Mouse (Mus musculus) ES-E14 (cell line): ENCODE measurements around the gene Ranbp17. TPM values are rescaled to one million over a fixed set of nuclear protein-coding genes. Genes with fewer than 3 reads are reported as not detected.

Experiments used
- DNase-seq: peaks from one replicate; pipeline ENCODE4 v3.0.0-alpha.2; 2013; ENCODE audit warnings: low read depth, low spot score
- H3K27ac ChIP-seq: 2 replicates; pipeline ENCODE4 v1.5.1; 2012; ENCODE audit warnings: low read depth, mild to moderate bottlenecking, low read length, moderate library complexity, mixed read lengths; ENCODE audit not compliant: poor library complexity, insufficient read depth, severe bottlenecking
- H3K36me3 ChIP-seq: 2 replicates; pipeline ENCODE4 v1.6.1; 2012; ENCODE audit warnings: mild to moderate bottlenecking, low read length, moderate library complexity, mixed read lengths; ENCODE audit not compliant: control insufficient read depth, poor library complexity, insufficient read depth, severe bottlenecking
- H3K4me1 ChIP-seq, 2 experiments: fragments of 150-350 bp in 1 of 2; sonication (generic) in 1 of 2; 2 replicates each; pipeline ENCODE4 v1.6.1; 2012; ENCODE audit warnings: low read length in 2 of 2, mild to moderate bottlenecking in 1 of 2, mixed read lengths in 1 of 2; ENCODE audit not compliant: control insufficient read depth in 2 of 2, insufficient read depth in 2 of 2, poor library complexity in 1 of 2
- H3K4me3 ChIP-seq, 2 experiments: fragments of 150-350 bp in 1 of 2; sonication (generic) in 1 of 2; 2 replicates each; pipeline ENCODE4 v1.5.1; 2012; ENCODE audit warnings: low read length in 2 of 2, low read depth in 1 of 2, mild to moderate bottlenecking in 1 of 2, mixed read lengths in 1 of 2; ENCODE audit not compliant: insufficient read depth in 1 of 2, poor library complexity in 1 of 2, severe bottlenecking in 1 of 2
- H3K9ac ChIP-seq: 2 replicates; pipeline ENCODE4 v1.6.1; 2012; ENCODE audit warnings: low read depth, mild to moderate bottlenecking, low read length, mixed read lengths; ENCODE audit not compliant: poor library complexity, insufficient read depth, severe bottlenecking
- H3K9me3 ChIP-seq: fragments of 150-350 bp; sonication (generic); 2 replicates; pipeline ENCODE4 v1.6.1; 2012; ENCODE audit warnings: low read depth, mild to moderate bottlenecking, low read length; ENCODE audit not compliant: control insufficient read depth, insufficient read depth
- CHD2 ChIP-seq: IDR thresholded peaks from 2 replicates; pipeline ENCODE4 v1.6.1; 2014; ENCODE audit warnings: mild to moderate bottlenecking, low read depth, low read length, inconsistent platforms
- HCFC1 ChIP-seq: IDR thresholded peaks from 2 replicates; pipeline ENCODE4 v1.6.1; 2012; ENCODE audit warnings: low read length, inconsistent platforms, borderline replicate concordance; ENCODE audit not compliant: insufficient read depth
- MAFK ChIP-seq: IDR thresholded peaks from 2 replicates; pipeline ENCODE4 v1.6.1; 2014; ENCODE audit warnings: mild to moderate bottlenecking, low read depth, low read length, inconsistent platforms; ENCODE audit not compliant: insufficient read depth
- ZC3H11A ChIP-seq: IDR thresholded peaks from 2 replicates; pipeline ENCODE4 v1.6.1; 2012; ENCODE audit warnings: low read depth, mild to moderate bottlenecking, inconsistent platforms, low read length, borderline replicate concordance
- ZNF384 ChIP-seq: IDR thresholded peaks from 2 replicates; pipeline ENCODE4 v1.6.1; 2012; ENCODE audit warnings: low read depth, low read length, inconsistent platforms
- in situ Hi-C, 2 experiments: fragments of 600-800 bp; cut with MboI; formaldehyde crosslinking; loops; one replicate each; pipeline ENCODE4 v1.15.1; 2025; ENCODE audit warnings: low sequenced_read_pairs in 2 of 2, inconsistent platforms in 1 of 2; ENCODE audit not compliant: unreplicated experiment in 2 of 2
- total RNA-seq: library from RNA; depleted of rRNA; stranded (reverse); fragments of 300-350 nt; gene quantifications from 2 replicates; pipeline ENCODE4 v1.2.3, GENCODE M21; 2012

The Ranbp17 gene
- total RNA-seq, 1 experiment: 42.4 TPM

- TF ChIP-seq HCFC1 (no peak), MAFK (no peak), CHD2 (no peak), ZC3H11A (no peak), ZNF384 (no peak)
- DNase-seq: no peak
- H3K27ac ChIP-seq: no peak overlapping the region
These were observed 279.4 kb downstream of the Ranbp17 start for GRCm38 (mm10) chr11:33234134-33234533.

GRCm38 (mm10) chr11:33232056-33232455 lies 281.5 kb downstream of the Ranbp17 start:
- Histone ChIP-seq H3K9ac (no peak overlapping the region), H3K4me1 (no peaks in the 10 kb centered on the region), H3K27ac (no peak overlapping the region), H3K9me3 (no peaks in the 10 kb centered on the region), H3K4me3 (no peak overlapping the region), H3K36me3 (peaks cover 13% of the 10 kb centered on the region)
- in situ Hi-C loops: no loop called here
- no peak for DNase-seq
- TF ChIP-seq MAFK (no peak), HCFC1 (no peak), CHD2 (no peak), ZC3H11A (no peak), ZNF384 (no peak)

More at GRCm38 (mm10) chr11:33234134-33234533, 279.4 kb downstream of the Ranbp17 start:
- Histone ChIP-seq H3K9me3 (no peaks in the 10 kb centered on the region), H3K36me3 (peaks cover 9% of the 10 kb centered on the region), H3K4me1 (no peaks in the 10 kb centered on the region), H3K9ac (no peak overlapping the region), H3K4me3 (no peak overlapping the region)
- in situ Hi-C loops: no loop called here

- in situ Hi-C loops: no loop called here
- H3K36me3 ChIP-seq: peaks cover 22% of the 10 kb centered on the region
These were observed 285.4 kb downstream of the Ranbp17 start for GRCm38 (mm10) chr11:33228186-33228585.

GRCm38 (mm10) chr11:33226516-33226915 lies 287.0 kb downstream of the Ranbp17 start:
- DNase-seq: no peak
- Histone ChIP-seq H3K9me3 (no peaks in the 10 kb centered on the region), H3K27ac (no peak overlapping the region), H3K9ac (no peak overlapping the region), H3K4me3 (no peak overlapping the region), H3K4me1 (peaks cover 2 to 6% of the 10 kb centered on the region in 2 experiments; a peak in 1 of 4 replicates), H3K36me3 (peaks cover 13% of the 10 kb centered on the region; the same call in 1 of the 2 replicates)
- in situ Hi-C loops: no loop called here
- no peak for TF ChIP-seq HCFC1
- TF ChIP-seq MAFK: no peak
- no peak for TF ChIP-seq CHD2
- no peak for TF ChIP-seq ZNF384
- no peak for TF ChIP-seq ZC3H11A

More at GRCm38 (mm10) chr11:33228186-33228585, 285.4 kb downstream of the Ranbp17 start:
- no peak overlapping the region for H3K27ac ChIP-seq
- TF ChIP-seq ZNF384 (no peak), HCFC1 (no peak), MAFK (no peak), CHD2 (no peak), ZC3H11A (no peak)
- H3K4me1 ChIP-seq: no peaks in the 10 kb centered on the region
- no peak for DNase-seq
- H3K4me3 ChIP-seq: no peak overlapping the region
- no peaks in the 10 kb centered on the region for H3K9me3 ChIP-seq
- no peak overlapping the region for H3K9ac ChIP-seq

GRCm38 (mm10) chr11:33221566-33222365 lies 291.8 kb downstream of the Ranbp17 start:
- TF ChIP-seq HCFC1 (no peak), ZNF384 (no peak), CHD2 (no peak), MAFK (no peak), ZC3H11A (no peak)
- Histone ChIP-seq H3K27ac (no peak overlapping the region), H3K4me3 (no peak overlapping the region), H3K36me3 (peaks cover 29% of the 10 kb centered on the region), H3K9me3 (no peaks in the 10 kb centered on the region), H3K4me1 (peaks cover 2 to 6% of the 10 kb centered on the region in 2 experiments; a peak in 1 of 4 replicates), H3K9ac (no peak overlapping the region)
- no peak for DNase-seq
- in situ Hi-C loops: no loop called here
